Mouse (Mus musculus) small intestine, adult 2 months (tissue): ENCODE measurements around the gene Spry2.

Experiments used
- CTCF ChIP-seq: fragments of 200-500 bp; IDR thresholded peaks from 2 replicates; pipeline ENCODE4 v1.5.1; 2012; ENCODE audit warnings: low read depth, mild to moderate bottlenecking, control low read depth, inconsistent platforms, low read length, moderate library complexity, mixed read lengths; ENCODE audit not compliant: insufficient replicate concordance, insufficient read length; ENCODE audit errors: extremely low read depth
- POLR2A ChIP-seq: fragments of 200-500 bp; IDR thresholded peaks from 2 replicates; pipeline ENCODE4 v1.6.1; 2012; ENCODE audit warnings: low read depth, mild to moderate bottlenecking, control low read depth, inconsistent platforms, low read length, moderate library complexity

DNA sequence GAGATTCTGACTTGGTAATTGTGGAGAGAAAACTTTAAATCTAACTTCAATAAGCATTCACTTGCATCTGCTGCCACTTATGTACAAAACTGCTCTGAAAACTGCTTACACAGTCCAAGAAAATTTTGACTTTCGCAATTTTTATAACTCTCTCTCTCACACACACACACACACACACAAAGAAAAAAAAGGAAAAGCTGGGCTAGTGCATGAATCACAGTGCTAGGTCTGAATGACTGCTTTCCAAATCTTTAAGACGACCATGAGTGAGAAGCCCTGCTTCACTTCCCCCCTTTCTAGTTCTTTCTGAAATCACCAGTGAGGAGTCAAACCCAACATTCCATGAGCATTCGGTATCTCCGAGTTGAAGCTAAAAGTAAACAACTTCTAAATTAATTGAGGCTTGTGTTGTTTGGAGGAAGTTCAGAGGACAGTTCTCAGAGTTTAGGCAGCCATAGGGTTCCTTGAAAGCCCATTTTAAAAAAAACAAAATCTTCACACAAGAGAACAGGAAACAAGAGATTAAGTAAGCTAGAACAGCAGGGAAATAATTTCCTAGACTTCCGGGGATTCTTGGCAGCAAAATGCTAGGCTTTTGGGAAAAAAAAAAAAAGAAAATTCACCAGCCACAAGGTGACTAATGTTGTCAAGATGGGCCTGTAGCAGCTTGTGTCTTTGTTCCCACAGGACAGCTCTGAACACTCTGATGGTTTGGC lies 5.9 kb downstream of the Spry2 start:
- no peak for TF ChIP-seq CTCF
- no peak for TF ChIP-seq POLR2A
